Mouse (Mus musculus) R1 (cell line): ENCODE measurements around the gene Enpp6.

Source experiments
- DNase-seq: peaks from one replicate; pipeline ENCODE4 v3.0.0-alpha.2; 2018; ENCODE audit warnings: low read depth, low spot score

The Enpp6 gene

GRCm38 (mm10) chr8:47061105-47061720 is 74.5 kb downstream of the Enpp6 start:
- DNase-seq: no peak

GRCm38 (mm10) chr8:47067121-47067520 is 80.4 kb downstream of the Enpp6 start:
- DNase-seq: no peak

- DNase-seq: no peak
These were observed 82.9 kb downstream of the Enpp6 start for GRCm38 (mm10) chr8:47069634-47070033.

GRCm38 (mm10) chr8:47072001-47072400 is 85.3 kb downstream of the Enpp6 start:
- no peak for DNase-seq

GRCm38 (mm10) chr8:47075941-47076555 is 89.4 kb downstream of the Enpp6 start:
- DNase-seq: no peak

- no peak for DNase-seq
These were observed 93.3 kb downstream of the Enpp6 start for GRCm38 (mm10) chr8:47080037-47080436.

GRCm38 (mm10) chr8:47082201-47083027 is 95.7 kb downstream of the Enpp6 start:
- no peak for DNase-seq

- no peak for DNase-seq
These were observed 103.3 kb downstream of the Enpp6 start for GRCm38 (mm10) chr8:47090021-47090420.

GRCm38 (mm10) chr8:47105617-47106016 is 118.9 kb downstream of the Enpp6 start:
- DNase-seq: no peak

- DNase-seq: no peak
These were observed 127.6 kb downstream of the Enpp6 start for GRCm38 (mm10) chr8:47114133-47114796.

- no peak for DNase-seq
These were observed 130.6 kb downstream of the Enpp6 start for GRCm38 (mm10) chr8:47117336-47117735.

- DNase-seq: no peak
These were observed 133.2 kb downstream of the Enpp6 start for GRCm38 (mm10) chr8:47119895-47120294.

GRCm38 (mm10) chr8:47128859-47129258 is 142.2 kb downstream of the Enpp6 start:
- no peak for DNase-seq

GRCm38 (mm10) chr8:47133381-47133780 is 146.7 kb downstream of the Enpp6 start:
- no peak for DNase-seq

- no peak for DNase-seq
These were observed 148.0 kb downstream of the Enpp6 start for GRCm38 (mm10) chr8:47134736-47135135.

GRCm38 (mm10) chr8:47135586-47135985 is 148.9 kb downstream of the Enpp6 start:
- peak; percentile 67 for DNase-seq

GRCm38 (mm10) chr8:47136047-47136446 is 149.4 kb downstream of the Enpp6 start:
- DNase-seq: no peak

- DNase-seq: no peak
These were observed 158.6 kb downstream of the Enpp6 start for GRCm38 (mm10) chr8:47145258-47145657.
